Mouse (Mus musculus): ENCODE measurements around the gene Galntl5. TPM values are rescaled to one million over a fixed set of nuclear protein-coding genes. Genes with fewer than 3 reads are reported as not detected.
"Not testable (repeated sequence)": the region's sequence is repeated elsewhere in the genome, so short reads cannot be mapped to it uniquely, and the experiment has no call there.

The Galntl5 gene
- not detected for total RNA-seq (2021)
- long read RNA-seq, experiment 1, result 0 reads
- long read RNA-seq, experiment 2, result 0 reads

- peak; percentile 6 to 9 for DNase-seq
These were observed at the start of gene Galntl5 for GRCm38 (mm10) chr5:25181004-25181531. TSS of gene Galntl5 (plus strand) at chr5:25181460.

- DNase-seq, result no peak
These were observed 34.6 kb upstream of the Galntl5 start for GRCm38 (mm10) chr5:25146705-25147104.

- no peak for DNase-seq
These were observed 31.8 kb upstream of the Galntl5 start for GRCm38 (mm10) chr5:25149331-25149965.

- no peak for DNase-seq
These were observed 27.8 kb upstream of the Galntl5 start for GRCm38 (mm10) chr5:25153491-25153890.

- peak; percentile 30 to 49 for DNase-seq
These were observed 27.3 kb upstream of the Galntl5 start for GRCm38 (mm10) chr5:25153996-25154395.

- DNase-seq, result no peak
These were observed 26.4 kb upstream of the Galntl5 start for GRCm38 (mm10) chr5:25154823-25155222.

GRCm38 (mm10) chr5:25155351-25155750, 25.9 kb upstream of the Galntl5 start:
- DNase-seq, result no peak

- DNase-seq, result no peak
These were observed 24.1 kb upstream of the Galntl5 start for GRCm38 (mm10) chr5:25157136-25157535.

- DNase-seq, result no peak
These were observed 20.7 kb upstream of the Galntl5 start for GRCm38 (mm10) chr5:25160515-25160914.

GRCm38 (mm10) chr5:25162981-25163380, 18.3 kb upstream of the Galntl5 start:
- DNase-seq, result no peak

- DNase-seq, result no peak
These were observed 17.3 kb upstream of the Galntl5 start for GRCm38 (mm10) chr5:25163938-25164337.

GRCm38 (mm10) chr5:25164341-25164740, 16.9 kb upstream of the Galntl5 start:
- DNase-seq, result no peak

GRCm38 (mm10) chr5:25165102-25165788, 16.0 kb upstream of the Galntl5 start:
- DNase-seq, result peak in 1 of 2 experiments; percentile 13

- no peak for DNase-seq
These were observed 15.5 kb upstream of the Galntl5 start for GRCm38 (mm10) chr5:25165789-25166135.

GRCm38 (mm10) chr5:25166665-25167064, 14.6 kb upstream of the Galntl5 start:
- no peak for DNase-seq

GRCm38 (mm10) chr5:25177937-25178336, 3.3 kb upstream of the Galntl5 start:
- not testable (repeated sequence) for DNase-seq

- not testable (repeated sequence) for DNase-seq
These were observed 2.7 kb upstream of the Galntl5 start for GRCm38 (mm10) chr5:25178543-25178942.

GRCm38 (mm10) chr5:25179284-25179683, 2.0 kb upstream of the Galntl5 start:
- no peak for DNase-seq

- DNase-seq, result no peak
These were observed 1.2 kb upstream of the Galntl5 start for GRCm38 (mm10) chr5:25179936-25180488.

- DNase-seq, result no peak
These were observed 2.3 kb downstream of the Galntl5 start for GRCm38 (mm10) chr5:25183595-25183994.

GRCm38 (mm10) chr5:25184594-25184993, 3.3 kb downstream of the Galntl5 start:
- DNase-seq, result peak in 1 of 2 experiments; percentile 8

- DNase-seq, result no peak
These were observed 6.5 kb downstream of the Galntl5 start for GRCm38 (mm10) chr5:25187727-25188126.

GRCm38 (mm10) chr5:25188802-25189201, 7.5 kb downstream of the Galntl5 start:
- DNase-seq, result peak; percentile 10 to 12

Data from heart, adult 18-20 months (tissue).